8 mouse cellular contexts compared by ENCODE assay signal in the genomic region with DNA sequence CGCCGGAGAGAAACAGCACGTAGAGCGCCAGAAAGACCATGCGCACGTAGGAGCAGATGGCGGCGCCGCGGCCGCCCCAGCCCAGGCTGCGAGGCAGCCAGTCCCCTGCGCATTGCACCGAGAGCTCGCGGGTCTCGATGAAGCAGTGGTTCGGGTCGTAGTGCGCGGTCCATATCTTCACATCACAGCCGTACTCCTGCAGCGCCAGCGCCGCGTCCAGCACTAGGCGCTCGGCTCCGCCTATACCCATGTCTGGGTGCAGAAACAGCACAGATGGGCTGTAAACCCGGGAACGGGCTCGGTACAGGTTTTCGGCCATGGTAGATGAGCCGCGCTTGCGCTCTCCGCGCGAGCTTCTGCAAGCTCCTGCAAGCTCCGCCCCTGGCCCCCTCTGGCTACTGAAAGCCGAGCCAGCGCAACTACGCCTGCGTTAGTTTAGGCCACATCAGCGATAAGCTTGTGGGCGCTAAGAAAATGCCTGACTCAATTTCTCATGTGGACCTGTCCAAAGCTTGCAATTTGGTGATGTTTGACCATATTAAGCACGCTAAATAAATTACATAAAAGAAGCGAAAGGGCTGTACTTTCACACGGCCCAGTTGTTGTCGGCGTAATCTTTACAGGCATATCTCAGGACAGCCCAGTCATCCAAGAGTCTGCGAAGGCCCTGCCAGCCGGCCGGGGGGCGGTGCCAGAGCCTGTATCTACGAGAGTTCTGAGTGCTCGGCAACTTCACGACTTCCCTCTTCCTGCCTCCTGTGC. TPM values are rescaled to one million over a fixed set of nuclear protein-coding genes. Genes with fewer than 3 reads are reported as not detected.
DNase-seq lines count a peak whose midpoint lies in the region; ATAC-seq and TF ChIP-seq lines count a peak whose summit lies in the region.

Alg2 (minus strand) TSS at position 366 of the 762 bp plus-strand sequence.
Sec61b (plus strand) TSS at position 691 of the 762 bp plus-strand sequence.

- peaks cover 61% of the 10 kb centered on the region for H3K36me3 ChIP-seq in embryonic facial prominence, embryonic 15.5 days
- peaks cover 61% of the 10 kb centered on the region for H3K36me3 ChIP-seq in limb, embryonic 14.5 days (ENCODE audit: control insufficient read depth, insufficient read depth, low read length)
- H3K36me3 ChIP-seq in midbrain, postnatal 0 days (ENCODE audit: insufficient read depth, low read length) = peaks cover 28% of the 10 kb centered on the region

- peak within 1 kb of the TSS; percentile 80 for H3K27ac ChIP-seq in bone marrow, adult 2 months (ENCODE audit: control insufficient read depth, insufficient read depth, low read depth, low read length, poor library complexity)
- peak within 1 kb of the TSS; percentile 95 for H3K27ac ChIP-seq in embryonic facial prominence, embryonic 15.5 days (replicated peaks)
- H3K27ac ChIP-seq in limb, embryonic 14.5 days (replicated peaks; ENCODE audit: low read depth, low read length) = peak within 1 kb of the TSS; percentile 94
- peak within 1 kb of the TSS; percentile 99 for H3K27ac ChIP-seq in midbrain, postnatal 0 days (ENCODE audit: low read depth, low read length)

- DNase-seq in 416B (ENCODE audit: low read depth) = peak; percentile 99
- DNase-seq in heart, adult 8-10 months (ENCODE audit: low spot score) = peak; percentile 96
- peak; percentile 99 for DNase-seq in kidney, adult 9 months
- DNase-seq in limb, embryonic 14.5 days (ENCODE audit: low spot score) = peak; percentile 99
- DNase-seq in midbrain, postnatal 0 days (ENCODE audit: low spot score) = peak; percentile 99
- DNase-seq in spleen, postnatal 14 days (ENCODE audit: low spot score in 2 of 2) = peak; percentile 90 to 92

- peak; percentile 73; the same call in 1 of the 2 replicates for TF ChIP-seq POLR2A in bone marrow, adult 2 months (IDR thresholded peaks at IDR 0.05; ENCODE audit: borderline replicate concordance, control insufficient read depth, low read depth, low read length)
- peak; percentile 84; the same call in 1 of the 2 replicates for TF ChIP-seq POLR2A in limb, embryonic 14.5 days (IDR thresholded peaks at IDR 0.05; ENCODE audit: borderline replicate concordance, extremely low read depth, insufficient read depth, insufficient read length)

- no peaks in the 10 kb centered on the region for H3K27me3 ChIP-seq in embryonic facial prominence, embryonic 15.5 days
- H3K27me3 ChIP-seq in limb, embryonic 14.5 days (ENCODE audit: control insufficient read depth, insufficient read depth, low read length) = no peaks in the 10 kb centered on the region
- no peaks in the 10 kb centered on the region for H3K27me3 ChIP-seq in midbrain, postnatal 0 days (ENCODE audit: insufficient read depth, low read length)

- peak within 1 kb of the TSS; percentile 88 for H3K9ac ChIP-seq in embryonic facial prominence, embryonic 15.5 days
- H3K9ac ChIP-seq in limb, embryonic 14.5 days (ENCODE audit: low read depth, low read length, severe bottlenecking) = peak within 1 kb of the TSS; percentile 87
- peak within 1 kb of the TSS; percentile 82 for H3K9ac ChIP-seq in midbrain, postnatal 0 days (replicated peaks; ENCODE audit: low read length, poor library complexity, severe bottlenecking)

- TF ChIP-seq CTCF in bone marrow, adult 2 months (IDR thresholded peaks at IDR 0.05; ENCODE audit: control insufficient read depth, insufficient read depth, low read length) = no peak
- TF ChIP-seq CTCF in midbrain, postnatal 0 days (IDR thresholded peaks at IDR 0.05) = no peak; the same call in 1 of the 2 replicates

- H3K4me2 ChIP-seq in embryonic facial prominence, embryonic 15.5 days (replicated peaks) = peak within 1 kb of the TSS; percentile 58
- peak within 1 kb of the TSS; percentile 61 for H3K4me2 ChIP-seq in limb, embryonic 14.5 days (replicated peaks; ENCODE audit: low read depth, low read length, severe bottlenecking)
- H3K4me2 ChIP-seq in midbrain, postnatal 0 days (ENCODE audit: low read depth, low read length, poor library complexity, severe bottlenecking) = peak within 1 kb of the TSS; percentile 84

- ATAC-seq in embryonic facial prominence, embryonic 15.5 days (ENCODE audit: insufficient number of reproducible peaks, low FRiP score, low TSS enrichment, low read depth) = peak; percentile 96
- peak; percentile 98 for ATAC-seq in limb, embryonic 14.5 days (ENCODE audit: low FRiP score, low read depth)
- peak; percentile 97 for ATAC-seq in midbrain, postnatal 0 days (ENCODE audit: low FRiP score)

- WGBS in bone marrow, adult 2 months = 0% methylated on average over 58 of the region's 58 CpGs
- under 1% methylated on average over 58 of the region's 58 CpGs for WGBS in embryonic facial prominence, embryonic 15.5 days
- WGBS in limb, embryonic 14.5 days = under 1% methylated on average over 56 of the region's 58 CpGs
- under 1% methylated on average over 58 of the region's 58 CpGs for WGBS in midbrain, postnatal 0 days

- H3K9me3 ChIP-seq in embryonic facial prominence, embryonic 15.5 days (replicated peaks) = peaks cover 7% of the 10 kb centered on the region; the same call in 1 of the 2 replicates
- peaks cover 12% of the 10 kb centered on the region for H3K9me3 ChIP-seq in limb, embryonic 14.5 days (ENCODE audit: control insufficient read depth, low read length)
- 0 out of 2 replicates have a peak, but pooled peaks cover 5% of the 10 kb centered on the region for H3K9me3 ChIP-seq in midbrain, postnatal 0 days (ENCODE audit: low read length)

- H3K4me1 ChIP-seq in bone marrow, adult 2 months (ENCODE audit: control insufficient read depth, insufficient read depth, low read length) = no peaks in the 10 kb centered on the region
- peaks cover 20% of the 10 kb centered on the region for H3K4me1 ChIP-seq in embryonic facial prominence, embryonic 15.5 days
- H3K4me1 ChIP-seq in limb, embryonic 14.5 days (ENCODE audit: control insufficient read depth, insufficient read depth, low read length) = peaks cover 16% of the 10 kb centered on the region
- peaks cover 4% of the 10 kb centered on the region; the same call in 1 of the 2 replicates for H3K4me1 ChIP-seq in midbrain, postnatal 0 days (ENCODE audit: insufficient read depth, low read length)

- peak within 1 kb of the TSS; percentile 92 for H3K4me3 ChIP-seq in bone marrow, adult 2 months (replicated peaks; ENCODE audit: control insufficient read depth, low read depth, low read length)
- H3K4me3 ChIP-seq in embryonic facial prominence, embryonic 15.5 days (replicated peaks) = peak within 1 kb of the TSS; percentile 62
- H3K4me3 ChIP-seq in limb, embryonic 14.5 days (replicated peaks; ENCODE audit: low read length) = peak within 1 kb of the TSS; percentile 79
- H3K4me3 ChIP-seq in midbrain, postnatal 0 days (ENCODE audit: low read depth, low read length) = peak within 1 kb of the TSS; percentile 73

RNA-seq across cellular contexts. Expression of gene Alg2, which starts in this region (rescaled TPM):
- 3.9 and 13.1 TPM in 2 replicates for polyA plus RNA-seq in bone marrow, adult 2 months (2011; ENCODE audit: insufficient read depth, insufficient read length, low replicate concordance, missing spikeins)
- 56.5 and 61.1 TPM in 2 replicates for polyA plus RNA-seq in embryonic facial prominence, embryonic 15.5 days (2015; fragmentation: Nextera tagmentation; extraction: Ambion mirVana)
- total RNA-seq in heart, adult 8-10 months (2022) = 1 to 10 TPM; 5.5 to 6.7 (median 5.7) TPM
- polyA plus RNA-seq in limb, embryonic 14.5 days (2012; rRNA removed) = 37.3 and 42.3 TPM in 2 replicates
- 68.1 and 74.0 TPM in 2 replicates for polyA plus RNA-seq in limb, embryonic 14.5 days (2014; fragmentation: Nextera tagmentation; extraction: Ambion mirVana)
- total RNA-seq in midbrain, postnatal 0 days (2014; rRNA removed) = 259 and 292 TPM in 2 replicates
- 338 and 344 TPM in 2 replicates for polyA plus RNA-seq in midbrain, postnatal 0 days (2015; fragmentation: Nextera tagmentation; extraction: Ambion mirVana)

RNA-seq across cellular contexts. Expression of gene Sec61b, which starts in this region (rescaled TPM):
- polyA plus RNA-seq in bone marrow, adult 2 months (2011; ENCODE audit: insufficient read depth, insufficient read length, low replicate concordance, missing spikeins) = 149 and 260 TPM in 2 replicates
- 398 and 413 TPM in 2 replicates for polyA plus RNA-seq in embryonic facial prominence, embryonic 15.5 days (2015; fragmentation: Nextera tagmentation; extraction: Ambion mirVana)
- total RNA-seq in heart, adult 8-10 months (2022) = 10 to 100 TPM; 19.1 to 25.0 (median 19.2) TPM
- polyA plus RNA-seq in limb, embryonic 14.5 days (2012; rRNA removed) = 421 and 423 TPM in 2 replicates
- 432 and 473 TPM in 2 replicates for polyA plus RNA-seq in limb, embryonic 14.5 days (2014; fragmentation: Nextera tagmentation; extraction: Ambion mirVana)
- total RNA-seq in midbrain, postnatal 0 days (2014; rRNA removed) = 204 and 228 TPM in 2 replicates
- polyA plus RNA-seq in midbrain, postnatal 0 days (2015; fragmentation: Nextera tagmentation; extraction: Ambion mirVana) = 262 and 263 TPM in 2 replicates

Comparison
In these comparisons a context has a peak if more than half of its experiments do, and no peak if none do; other contexts are left out.
1. Peak in every context shown above with its lines: DNase-seq, ATAC-seq, H3K4me3 ChIP-seq and H3K27ac ChIP-seq.
2. RNA of gene Alg2 (total RNA-seq): 259 to 292 TPM in midbrain, postnatal 0 days; 5.5 to 6.7 TPM in heart, adult 8-10 months; every median in the first group is over 10 times any median in the second.